Mouse (Mus musculus) induced T-regulatory cell, adult 2 months (primary cell): ENCODE results near the gene Rspo4.

Experiments
- DNase-seq: peaks from one replicate; pipeline ENCODE4 v3.0.0-alpha.2; 2012; ENCODE audit warnings: low read depth

Rspo4 gene

GRCm38 (mm10) chr2:151911751-151912150, 69.0 kb downstream of the Rspo4 start:
- no peak for DNase-seq

- no peak for DNase-seq
These were observed 71.4 kb downstream of the Rspo4 start for GRCm38 (mm10) chr2:151914120-151914519.

- no peak for DNase-seq
These were observed 72.4 kb downstream of the Rspo4 start for GRCm38 (mm10) chr2:151915111-151915510.

GRCm38 (mm10) chr2:151916061-151916831, 73.5 kb downstream of the Rspo4 start:
- DNase-seq, result no peak

GRCm38 (mm10) chr2:151919140-151919539, 76.4 kb downstream of the Rspo4 start:
- DNase-seq, result no peak

- no peak for DNase-seq
These were observed 78.3 kb downstream of the Rspo4 start for GRCm38 (mm10) chr2:151921068-151921467.

GRCm38 (mm10) chr2:151921596-151921995, 78.9 kb downstream of the Rspo4 start:
- no peak for DNase-seq
